Mouse (Mus musculus) midbrain, embryonic 14.5 days (tissue): ENCODE data around the gene Prex1. TPM values are rescaled to one million over a fixed set of nuclear protein-coding genes. Genes with fewer than 3 reads are reported as not detected.

Experiments used
- ATAC-seq: fragments of 200-750 bp; cut with Nextera tagmentation; 2 replicates; pipeline ENCODE4 v1.8.0; 2017; ENCODE audit warnings: moderate number of reproducible peaks, moderate library complexity; ENCODE audit not compliant: low FRiP score, low TSS enrichment
- DNase-seq: peaks from one replicate; pipeline ENCODE4 v3.0.0-alpha.2; 2015
- H3K27ac ChIP-seq: fragments of 300-500 bp; sonication (generic); replicated peaks from 2 replicates; pipeline ENCODE4 v1.5.1; 2014; ENCODE audit warnings: mild to moderate bottlenecking, low read depth, low read length, moderate library complexity
- H3K27me3 ChIP-seq: fragments of 300-500 bp; sonication (generic); 2 replicates; pipeline ENCODE4 v1.6.1; 2014; ENCODE audit warnings: low read length, control low read depth, mixed read lengths; ENCODE audit not compliant: control insufficient read depth, insufficient read depth
- H3K36me3 ChIP-seq: fragments of 300-500 bp; sonication (generic); 2 replicates; pipeline ENCODE4 v1.6.1; 2014; ENCODE audit warnings: low read length, control low read depth; ENCODE audit not compliant: control insufficient read depth, insufficient read depth
- H3K4me1 ChIP-seq: fragments of 300-500 bp; sonication (generic); 2 replicates; pipeline ENCODE4 v1.6.1; 2014; ENCODE audit warnings: mild to moderate bottlenecking, antibody characterized with exemption, low read length, control low read depth; ENCODE audit not compliant: control insufficient read depth, insufficient read depth
- H3K4me2 ChIP-seq: fragments of 300-500 bp; sonication (generic); 2 replicates; pipeline ENCODE4 v1.6.1; 2014; ENCODE audit warnings: mild to moderate bottlenecking, low read length, moderate library complexity
- H3K4me3 ChIP-seq: fragments of 300-500 bp; sonication (generic); replicated peaks from 2 replicates; pipeline ENCODE4 v1.5.1; 2014; ENCODE audit warnings: low read depth, low read length
- H3K9ac ChIP-seq: fragments of 300-500 bp; sonication (generic); replicated peaks from 2 replicates; pipeline ENCODE4 v1.6.1; 2014; ENCODE audit warnings: mild to moderate bottlenecking, low read length, moderate library complexity
- H3K9me3 ChIP-seq: fragments of 300-500 bp; sonication (generic); 2 replicates; pipeline ENCODE4 v1.6.1; 2016; ENCODE audit warnings: low read length, control low read depth, mixed read lengths; ENCODE audit not compliant: control insufficient read depth
- whole genome bisulfite sequencing: fragments of 180-500 bp; shearing (Covaris S2); extraction: QIAGEN DNeasy Blood & Tissue Kit; methylation state at CpG from one replicate; pipeline ENCODE4 v1.1.7; 2014; 5-methylcytosine and 5-hydroxymethylcytosine counted together
- polyA plus RNA-seq: library from polyadenylated mRNA; unstranded; fragments of >200 nt; fragmentation: Nextera tagmentation; extraction: Ambion mirVana; gene quantifications from 2 replicates; pipeline ENCODE4 v1.2.1, GENCODE M21; 2014

Gene Prex1
- polyA plus RNA-seq, 1 experiment from 2014 or later = 24.2 TPM

DNA sequence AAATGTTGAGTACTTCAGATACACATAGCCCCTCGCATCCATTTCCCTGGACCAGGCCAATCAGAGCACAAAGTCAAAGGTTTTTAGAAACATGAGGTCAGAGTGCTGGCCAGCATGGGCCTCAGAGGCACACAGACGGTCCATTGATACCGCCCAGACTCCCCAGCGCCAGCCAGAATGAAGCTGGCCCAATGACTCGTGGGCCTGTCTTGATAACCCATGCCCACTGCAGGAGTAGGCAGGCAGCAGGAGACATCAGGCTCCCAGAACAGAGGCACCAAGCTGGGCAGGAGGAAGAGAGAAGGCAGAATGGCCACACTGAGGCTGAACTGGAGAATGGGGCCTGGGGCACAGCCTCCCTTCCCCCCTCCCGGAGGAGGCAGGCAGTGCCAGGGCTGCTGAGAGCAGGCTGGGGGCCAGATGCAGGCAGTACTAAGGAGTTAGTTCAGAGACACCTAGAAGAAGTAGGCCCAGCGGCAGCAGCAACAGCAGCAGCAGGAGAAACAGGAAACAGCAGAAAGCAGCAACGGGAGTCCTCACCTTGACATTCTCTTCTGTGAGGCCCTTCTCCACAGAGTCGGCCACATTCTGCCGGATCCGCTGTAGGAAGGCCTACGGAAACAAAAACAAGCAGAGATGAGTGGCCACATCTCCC, 67.1 kb downstream of the Prex1 start:
- 84% methylated on average over 12 of the region's 12 CpGs for WGBS
- no peak overlapping the region for H3K4me2 ChIP-seq
- no peaks in the 10 kb centered on the region for H3K27me3 ChIP-seq
- no peak overlapping the region for H3K4me3 ChIP-seq
- no peaks in the 10 kb centered on the region for H3K36me3 ChIP-seq
- ATAC-seq = no peak
- H3K9me3 ChIP-seq = no peaks in the 10 kb centered on the region
- no peak overlapping the region for H3K9ac ChIP-seq
- H3K4me1 ChIP-seq = no peaks in the 10 kb centered on the region
- DNase-seq = no peak
- H3K27ac ChIP-seq = no peak overlapping the region

DNA sequence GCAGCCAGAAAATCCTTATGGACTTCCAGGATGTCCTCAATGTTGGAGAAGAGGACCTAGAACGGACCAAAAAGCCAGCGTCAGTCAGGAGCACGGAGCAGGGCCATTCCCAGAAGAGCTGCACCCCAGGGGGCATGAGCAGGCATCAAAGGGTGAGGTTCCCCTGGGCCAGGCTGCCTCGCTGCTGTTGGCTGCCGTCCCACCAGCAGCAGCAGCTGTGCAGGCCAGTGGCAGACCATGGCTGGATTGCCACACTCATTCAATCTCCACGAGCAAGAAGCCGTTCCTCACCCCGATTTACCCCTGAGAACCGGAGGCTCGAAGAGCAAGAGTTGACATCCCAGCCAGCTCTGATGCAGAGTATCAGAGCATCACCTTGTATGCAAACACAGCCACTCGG, 68.8 kb downstream of the Prex1 start:
- 71% methylated on average over 11 of the region's 11 CpGs for WGBS
- ATAC-seq = no peak

GRCm38 (mm10) chr2:166642581-166642987, 71.0 kb downstream of the Prex1 start:
- ATAC-seq (no peak), DNase-seq (no peak)
- no peak overlapping the region for H3K27ac ChIP-seq
- H3K36me3 ChIP-seq = no peaks in the 10 kb centered on the region
- no peaks in the 10 kb centered on the region for H3K9me3 ChIP-seq
- H3K27me3 ChIP-seq = no peaks in the 10 kb centered on the region
- H3K9ac ChIP-seq = no peak overlapping the region
- H3K4me1 ChIP-seq = no peaks in the 10 kb centered on the region
- H3K4me3 ChIP-seq = no peak overlapping the region
- WGBS = 91% methylated on average over 8 of the region's 8 CpGs
- no peak overlapping the region for H3K4me2 ChIP-seq

More for the DNA sequence above, 68.8 kb downstream of the Prex1 start:
- no peak overlapping the region for H3K4me3 ChIP-seq
- no peak overlapping the region for H3K4me2 ChIP-seq
- no peaks in the 10 kb centered on the region for H3K4me1 ChIP-seq
- no peaks in the 10 kb centered on the region for H3K9me3 ChIP-seq
- no peak for DNase-seq
- no peaks in the 10 kb centered on the region for H3K36me3 ChIP-seq
- H3K27me3 ChIP-seq = no peaks in the 10 kb centered on the region
- no peak overlapping the region for H3K27ac ChIP-seq
- H3K9ac ChIP-seq = no peak overlapping the region

DNA sequence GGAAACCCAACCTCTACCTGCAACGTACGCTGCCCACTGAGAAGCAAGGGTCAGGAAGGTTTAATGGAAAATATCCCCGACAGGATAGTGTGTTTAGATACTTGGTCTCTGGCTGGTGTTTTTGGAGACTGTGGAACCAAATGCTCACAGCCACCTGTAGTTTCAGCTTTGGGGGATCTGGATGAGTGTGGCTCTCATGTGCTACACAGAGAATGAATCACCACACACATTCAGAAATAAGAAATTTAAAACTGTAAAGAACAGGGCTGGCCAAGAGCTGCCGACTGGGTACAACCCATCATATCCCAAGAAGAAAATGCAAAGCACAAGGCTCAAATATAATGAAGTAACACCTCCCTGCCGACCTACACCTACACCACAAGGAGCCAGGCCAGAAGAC, 73.9 kb downstream of the Prex1 start:
- no peak overlapping the region for H3K9ac ChIP-seq
- WGBS = 96% methylated on average over 5 of the region's 5 CpGs
- ATAC-seq = no peak
- H3K36me3 ChIP-seq = no peaks in the 10 kb centered on the region
- H3K27ac ChIP-seq = no peak overlapping the region
- no peaks in the 10 kb centered on the region for H3K9me3 ChIP-seq
- no peaks in the 10 kb centered on the region for H3K27me3 ChIP-seq
- H3K4me3 ChIP-seq = no peak overlapping the region
- H3K4me1 ChIP-seq = no peaks in the 10 kb centered on the region
- no peak for DNase-seq
- no peak overlapping the region for H3K4me2 ChIP-seq

DNA sequence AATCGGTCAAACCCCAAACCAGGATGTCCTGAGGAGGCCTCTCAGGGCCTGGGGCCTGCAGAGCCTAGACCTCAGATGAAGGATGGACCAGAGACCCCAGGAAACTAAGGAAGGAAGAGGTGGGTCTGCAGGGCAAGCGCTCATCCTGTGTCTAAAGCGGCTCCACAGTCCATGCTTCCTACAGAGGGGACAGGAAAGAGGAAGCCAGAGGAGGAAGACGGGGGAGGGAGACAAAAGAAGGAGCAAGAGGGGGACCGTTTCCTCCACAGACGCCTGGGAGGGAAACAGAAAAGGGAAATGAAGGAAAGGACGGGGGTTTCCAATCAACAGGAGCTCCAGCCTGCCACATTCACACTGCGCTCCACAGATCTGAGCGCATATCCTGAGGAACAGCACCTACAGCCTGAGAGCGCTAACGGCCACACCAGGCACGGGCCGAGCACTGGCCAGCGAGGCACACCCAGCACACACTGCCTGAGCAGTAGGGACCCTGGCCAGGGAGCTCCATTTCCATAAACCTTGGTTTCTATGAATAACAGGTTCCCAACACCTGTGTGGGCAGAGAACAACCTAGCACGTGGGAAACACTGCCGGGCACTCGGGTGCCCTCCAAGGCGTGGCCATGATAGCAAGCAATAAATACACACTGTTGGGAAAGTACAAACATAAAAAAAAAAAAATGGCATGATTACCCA, 74.5 kb downstream of the Prex1 start:
- Histone ChIP-seq H3K36me3 (no peaks in the 10 kb centered on the region), H3K9ac (no peak overlapping the region), H3K4me1 (no peaks in the 10 kb centered on the region), H3K4me2 (no peak overlapping the region), H3K9me3 (no peaks in the 10 kb centered on the region), H3K4me3 (no peak overlapping the region), H3K27ac (no peak overlapping the region), H3K27me3 (no peaks in the 10 kb centered on the region)
- WGBS = 84% methylated on average over 18 of the region's 18 CpGs
- ATAC-seq (no peak), DNase-seq (no peak)

- Histone ChIP-seq H3K27me3 (no peaks in the 10 kb centered on the region), H3K9ac (no peak overlapping the region), H3K36me3 (no peaks in the 10 kb centered on the region), H3K27ac (no peak overlapping the region), H3K9me3 (no peaks in the 10 kb centered on the region), H3K4me3 (no peak overlapping the region), H3K4me1 (no peaks in the 10 kb centered on the region), H3K4me2 (no peak overlapping the region)
- ATAC-seq = no peak
- 82% methylated on average over 13 of the region's 13 CpGs for WGBS
- DNase-seq = no peak
These were observed 75.4 kb downstream of the Prex1 start for GRCm38 (mm10) chr2:166638079-166638800.

DNA sequence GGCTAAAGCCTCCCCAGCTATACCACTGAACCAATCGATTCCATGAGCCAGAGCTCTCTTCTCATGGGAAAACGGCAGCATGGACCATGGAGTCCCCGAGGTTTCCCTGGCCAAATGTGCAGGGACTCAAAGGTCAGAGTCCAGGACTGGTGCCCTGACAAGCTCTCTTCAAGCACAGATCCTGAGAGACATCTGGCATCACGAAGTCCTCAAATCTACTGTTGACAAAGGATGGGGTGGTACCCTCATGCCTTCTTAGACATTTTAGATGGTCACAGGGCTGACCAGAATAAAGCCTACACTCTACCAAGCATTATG, 76.0 kb downstream of the Prex1 start:
- Histone ChIP-seq H3K27me3 (no peaks in the 10 kb centered on the region), H3K4me2 (no peak overlapping the region), H3K4me3 (no peak overlapping the region), H3K9ac (no peak overlapping the region), H3K36me3 (no peaks in the 10 kb centered on the region), H3K9me3 (no peaks in the 10 kb centered on the region), H3K4me1 (no peaks in the 10 kb centered on the region), H3K27ac (no peak overlapping the region)
- no peak for ATAC-seq
- WGBS = 81% methylated on average over 4 of the region's 4 CpGs
- no peak for DNase-seq

GRCm38 (mm10) chr2:166636867-166637672, 76.6 kb downstream of the Prex1 start:
- peak; percentile 21 for DNase-seq

More at GRCm38 (mm10) chr2:166636867-166637672, 76.6 kb downstream of the Prex1 start:
- Histone ChIP-seq H3K36me3 (no peaks in the 10 kb centered on the region), H3K4me3 (no peak overlapping the region), H3K4me1 (no peaks in the 10 kb centered on the region), H3K4me2 (no peak overlapping the region), H3K27me3 (no peaks in the 10 kb centered on the region), H3K9ac (no peak overlapping the region), H3K27ac (no peak overlapping the region), H3K9me3 (no peaks in the 10 kb centered on the region)
- peak; percentile 60; the same call in 1 of the 2 replicates for ATAC-seq
- 46% methylated on average over 17 of the region's 17 CpGs for WGBS
